In the genomic region with DNA sequence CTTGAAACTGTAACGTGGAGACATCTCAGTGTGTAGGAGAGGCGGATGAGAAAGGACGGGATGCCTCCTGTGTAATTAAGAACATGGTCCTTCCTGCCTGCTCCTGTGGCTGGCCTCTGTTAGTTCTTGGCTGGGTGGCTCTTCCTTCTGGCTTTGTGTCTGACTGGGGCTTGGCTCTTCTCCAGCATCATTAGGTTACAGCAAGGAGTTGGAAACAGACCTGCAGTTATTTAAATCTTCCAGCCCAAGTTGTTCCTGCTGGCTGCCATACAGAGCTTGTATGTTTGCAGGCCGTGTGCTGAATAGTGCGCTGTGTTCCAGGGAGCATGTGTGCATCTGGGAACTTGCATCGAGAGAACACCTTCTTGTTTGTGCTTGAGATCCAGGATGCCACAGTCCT, we compare ENCODE assay signal across 8 mouse cellular contexts.
DNase-seq lines count a peak whose midpoint lies in the region; ATAC-seq lines count a peak whose summit lies in the region.

No protein-coding gene starts in this region.

- H3K36me3 ChIP-seq in midbrain, embryonic 15.5 days (replicated peaks) = no peaks in the 10 kb centered on the region

- ATAC-seq in midbrain, embryonic 15.5 days (replicated peaks) = no peak

- H3K27ac ChIP-seq in midbrain, embryonic 15.5 days = peak overlapping the region; percentile 49

- peak; percentile 18 for DNase-seq in ovary, adult 18-20 months (ENCODE audit: low spot score)
- no peak for DNase-seq in ovary, postnatal 10 days (ENCODE audit: low spot score)
- peak; percentile 70 to 77 for DNase-seq in cerebellum, postnatal 10 days
- peak; percentile 73 for DNase-seq in heart, adult 8-10 months (ENCODE audit: low spot score)
- peak; percentile 64 for DNase-seq in kidney, adult 9 months
- no peak for DNase-seq in T-cell, adult 2 months (ENCODE audit: low spot score)
- DNase-seq in frontal cortex, postnatal 14 days (ENCODE audit: low spot score in 2 of 2) = no peak

- H3K9ac ChIP-seq in midbrain, embryonic 15.5 days = no peak overlapping the region

- H3K4me1 ChIP-seq in midbrain, embryonic 15.5 days = 0 out of 2 replicates have a peak, but pooled peaks cover 9% of the 10 kb centered on the region

- no peaks in the 10 kb centered on the region for H3K27me3 ChIP-seq in midbrain, embryonic 15.5 days (replicated peaks)

- no peaks in the 10 kb centered on the region for H3K9me3 ChIP-seq in midbrain, embryonic 15.5 days

- H3K4me3 ChIP-seq in midbrain, embryonic 15.5 days = no peak overlapping the region

- H3K4me2 ChIP-seq in midbrain, embryonic 15.5 days = no peak overlapping the region

- 53% methylated on average over 6 of the region's 6 CpGs for WGBS in midbrain, embryonic 15.5 days

Comparison
In these comparisons a context has a peak if more than half of its experiments do, and no peak if none do; other contexts are left out.
1. DNase-seq: peak in ovary, adult 18-20 months (single experiment), cerebellum, postnatal 10 days (2 of 2), heart, adult 8-10 months (single experiment) and kidney, adult 9 months (single experiment); none in ovary, postnatal 10 days (single experiment), T-cell, adult 2 months (single experiment) and frontal cortex, postnatal 14 days (0 of 2).